Mouse (Mus musculus) induced T-regulatory cell, adult 2 months (primary cell): ENCODE data around the gene Rasd1.
A peak's percentile ranks its signal among the peaks of the same experiment; 100 is the strongest.

Experiments used
- DNase-seq: peaks from one replicate; pipeline ENCODE4 v3.0.0-alpha.2; 2012; ENCODE audit warnings: low read depth

The Rasd1 gene

GRCm38 (mm10) chr11:59964818-59965217, at the start of gene Rasd1:
Gene Rasd1 (minus strand): TSS chr11:59964944.
- peak; percentile 80 for DNase-seq

- no peak for DNase-seq
These were observed 46.8 kb upstream of the Rasd1 start for GRCm38 (mm10) chr11:60011516-60011915.

- DNase-seq = no peak
These were observed 44.7 kb upstream of the Rasd1 start for GRCm38 (mm10) chr11:60009451-60009850.

DNA sequence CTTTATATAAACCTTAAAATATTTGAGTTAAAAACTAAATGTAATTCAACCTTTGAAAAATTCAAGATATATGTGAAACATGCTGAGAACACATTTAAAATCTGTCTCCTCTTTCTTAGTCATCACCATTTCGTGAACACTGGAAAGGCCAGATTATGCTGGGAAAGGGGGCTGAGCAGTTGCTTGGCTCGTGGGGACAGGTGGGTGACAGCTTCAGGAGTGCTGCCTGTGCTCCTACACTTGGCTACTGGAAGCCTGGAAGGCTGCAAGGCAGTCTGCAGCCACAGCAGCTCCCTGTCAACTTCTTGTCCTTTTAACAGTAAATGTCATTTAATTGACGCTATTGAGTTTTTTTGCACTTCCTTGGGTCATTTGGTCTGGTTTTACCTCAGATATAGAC, 41.1 kb upstream of the Rasd1 start:
- DNase-seq = no peak

- no peak for DNase-seq
These were observed 40.0 kb upstream of the Rasd1 start for GRCm38 (mm10) chr11:60004716-60005115.

DNA sequence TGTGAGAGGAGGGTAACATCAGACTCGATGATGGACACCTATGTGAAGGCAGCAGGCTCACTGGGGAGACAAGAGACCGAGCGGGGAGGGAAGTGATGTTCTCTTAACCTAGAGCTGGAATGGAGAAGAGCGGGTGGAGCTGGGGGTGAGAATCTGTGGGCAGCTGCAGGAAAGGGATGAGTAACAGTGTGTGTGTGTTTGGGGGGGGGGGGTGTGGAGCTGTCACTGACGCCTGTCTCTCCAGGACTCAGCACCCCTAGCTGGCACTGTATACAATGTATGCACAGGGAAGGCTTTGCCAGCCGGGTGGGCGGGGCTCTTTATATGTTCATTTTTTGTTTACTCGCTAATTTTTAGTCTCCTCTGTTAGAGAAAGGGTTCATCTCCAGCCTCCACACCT, 39.1 kb upstream of the Rasd1 start:
- no peak for DNase-seq

DNA sequence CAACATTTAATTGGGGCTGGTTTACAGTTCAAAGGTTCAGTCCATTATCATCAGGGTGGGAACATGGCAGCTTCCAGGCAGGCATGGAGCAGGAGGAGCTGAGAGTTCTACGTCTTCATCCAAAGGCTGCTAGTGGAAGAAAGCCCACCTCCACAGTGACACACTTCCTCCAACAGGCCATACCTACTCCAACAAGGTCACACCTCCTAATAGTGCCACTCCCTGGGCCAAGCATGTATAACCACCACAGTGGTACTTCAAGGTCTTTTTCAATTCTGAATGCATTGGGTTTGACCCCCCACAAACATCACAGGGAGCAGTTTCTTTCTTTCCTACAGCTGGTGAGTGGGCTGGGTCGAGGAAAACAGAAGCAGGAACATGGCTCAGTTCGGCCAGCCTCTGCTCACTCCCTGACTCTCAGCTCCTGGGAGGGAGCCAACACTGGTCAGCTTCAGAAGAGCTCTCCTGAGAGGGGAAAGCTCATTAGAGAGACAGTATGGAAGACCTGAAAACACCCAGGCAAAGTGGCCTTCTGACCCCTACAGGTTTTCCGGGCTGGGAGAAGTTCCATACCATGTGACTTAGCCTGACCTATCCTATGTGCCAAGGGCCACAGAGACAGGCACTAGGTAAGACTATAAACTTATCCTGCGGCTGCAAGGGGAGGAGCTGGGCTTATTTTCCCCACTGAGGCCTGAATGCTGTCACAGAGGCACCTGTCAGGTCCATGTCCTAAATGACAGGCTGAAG, 36.7 kb upstream of the Rasd1 start:
- no peak for DNase-seq

- DNase-seq = no peak
These were observed 29.6 kb upstream of the Rasd1 start for GRCm38 (mm10) chr11:59994318-59994717.

- DNase-seq = no peak
These were observed 26.6 kb upstream of the Rasd1 start for GRCm38 (mm10) chr11:59991365-59991764.

DNA sequence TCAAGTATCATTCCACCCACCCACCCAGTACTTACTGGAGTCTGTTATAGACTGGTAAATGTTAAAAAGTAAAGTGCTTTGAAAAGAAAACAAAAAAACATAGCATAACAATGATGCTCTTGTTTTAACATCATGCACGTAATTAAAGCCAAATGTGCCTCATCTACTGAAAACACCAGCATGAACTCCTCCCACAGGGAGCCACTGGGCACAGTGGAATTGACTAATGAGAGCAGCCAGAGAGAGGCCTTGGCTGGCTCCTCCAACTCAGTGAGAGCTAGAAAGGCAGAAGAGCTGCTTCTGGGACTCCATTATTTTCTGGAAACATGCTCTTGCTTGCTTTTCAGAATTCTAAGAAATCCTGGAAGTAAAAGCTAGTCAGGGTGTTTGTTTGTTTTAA, 24.7 kb upstream of the Rasd1 start:
- DNase-seq = no peak

DNA sequence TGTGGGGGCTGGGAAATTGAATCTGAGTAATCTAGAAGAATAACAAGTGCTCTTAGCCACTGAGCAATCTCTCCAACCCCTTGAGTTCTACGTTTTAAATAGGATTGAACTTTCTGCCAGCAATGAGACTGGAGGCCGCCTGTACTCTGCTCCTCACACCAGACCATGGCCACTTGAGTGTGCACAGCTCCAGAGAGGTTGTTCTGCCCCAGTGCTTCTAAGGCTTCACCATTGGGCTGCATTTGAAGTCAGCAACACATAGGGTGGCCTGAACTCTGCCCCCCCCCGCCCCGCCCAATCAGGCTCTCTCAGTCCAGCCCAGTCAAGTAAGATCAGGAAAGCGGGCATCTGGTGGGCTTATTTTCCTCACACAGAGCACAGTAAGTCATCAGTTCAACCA, 13.1 kb upstream of the Rasd1 start:
- DNase-seq = no peak

- DNase-seq = no peak
These were observed 10.5 kb upstream of the Rasd1 start for GRCm38 (mm10) chr11:59975241-59975640.

DNA sequence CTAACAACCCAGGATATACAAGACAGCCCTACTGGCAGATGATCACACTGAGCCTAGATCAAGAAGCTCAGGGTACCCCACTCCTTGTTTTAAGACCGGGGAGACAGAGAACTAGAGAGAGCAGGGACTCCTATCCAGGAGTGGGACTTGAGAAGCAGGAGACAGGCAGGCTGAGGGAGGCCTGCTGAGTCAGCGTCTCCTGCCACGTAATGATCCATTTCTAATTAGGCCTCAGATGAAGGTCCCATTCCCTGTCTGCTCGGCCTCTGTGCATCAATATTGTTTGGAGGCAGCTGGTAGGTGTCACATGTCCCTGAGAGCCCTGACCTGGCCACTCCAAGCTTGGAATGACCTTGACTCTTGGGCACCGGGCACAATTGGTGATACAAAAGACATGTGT, 8.6 kb upstream of the Rasd1 start:
- DNase-seq = no peak

DNA sequence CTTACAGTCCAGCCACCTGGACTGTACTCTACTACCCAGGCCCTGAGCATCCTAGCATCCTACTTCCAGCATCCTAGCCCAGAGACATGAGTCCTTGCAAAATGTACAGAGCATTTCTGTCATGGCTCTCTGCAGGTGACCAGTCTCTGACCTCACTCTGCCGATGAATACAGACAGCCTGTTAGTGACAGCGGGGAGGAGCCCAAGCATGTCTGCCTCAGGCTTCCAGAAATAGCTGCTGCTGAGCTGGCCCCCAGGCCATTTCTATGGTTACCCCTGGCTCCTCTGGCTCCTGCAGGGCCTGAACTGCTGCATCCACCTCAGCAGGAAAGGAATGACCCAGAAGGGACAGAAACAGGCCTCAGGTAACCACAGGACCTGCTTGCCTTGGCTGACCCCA, 6.9 kb upstream of the Rasd1 start:
- DNase-seq = no peak

GRCm38 (mm10) chr11:59970780-59971179, 6.0 kb upstream of the Rasd1 start:
- no peak for DNase-seq

GRCm38 (mm10) chr11:59967765-59968164, 3.0 kb upstream of the Rasd1 start:
- no peak for DNase-seq

GRCm38 (mm10) chr11:59966102-59966483, 1.3 kb upstream of the Rasd1 start:
- DNase-seq = no peak

DNA sequence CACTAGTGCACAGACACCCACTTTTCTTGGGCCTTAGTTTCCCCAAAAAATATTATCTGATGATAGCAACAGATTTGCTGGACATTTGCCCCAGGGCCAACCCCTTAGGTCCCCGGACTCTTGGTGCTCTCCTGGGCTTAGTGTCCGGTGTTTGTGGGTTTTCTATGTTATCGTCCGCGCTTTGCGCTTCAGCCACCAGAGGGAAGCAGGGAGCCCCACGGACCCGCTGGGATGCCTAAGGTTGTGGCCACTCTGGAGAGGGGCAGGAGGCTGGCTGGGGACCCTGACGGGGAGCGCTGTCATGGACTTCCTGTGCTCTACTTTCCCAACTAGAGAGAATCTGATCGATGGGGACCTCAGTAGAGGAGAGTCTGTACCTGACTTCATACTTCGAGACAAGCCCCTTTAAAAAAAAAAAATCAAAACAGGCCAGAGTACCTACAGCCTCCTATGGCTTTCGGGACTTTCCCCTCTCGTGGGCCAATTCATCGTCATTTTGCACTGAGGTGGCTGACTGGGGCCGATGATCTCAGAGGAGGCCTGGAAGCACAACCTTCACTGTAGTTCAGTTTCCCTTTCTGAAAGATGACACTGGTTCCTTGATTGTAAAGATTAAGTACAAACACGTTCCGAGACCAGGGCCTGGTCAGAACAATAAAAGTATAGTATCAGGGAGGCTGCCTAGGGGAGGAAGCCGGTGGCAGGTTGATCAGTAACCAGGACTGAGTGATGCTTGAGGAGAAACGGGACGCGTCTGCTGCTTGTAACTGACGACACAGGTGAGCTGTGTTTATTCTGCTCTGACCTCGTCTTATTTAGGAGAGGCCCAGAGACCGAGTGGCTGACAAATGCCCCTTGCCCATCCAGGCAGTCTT, 720 bp upstream of the Rasd1 start:
- DNase-seq = peak; percentile 77

DNA sequence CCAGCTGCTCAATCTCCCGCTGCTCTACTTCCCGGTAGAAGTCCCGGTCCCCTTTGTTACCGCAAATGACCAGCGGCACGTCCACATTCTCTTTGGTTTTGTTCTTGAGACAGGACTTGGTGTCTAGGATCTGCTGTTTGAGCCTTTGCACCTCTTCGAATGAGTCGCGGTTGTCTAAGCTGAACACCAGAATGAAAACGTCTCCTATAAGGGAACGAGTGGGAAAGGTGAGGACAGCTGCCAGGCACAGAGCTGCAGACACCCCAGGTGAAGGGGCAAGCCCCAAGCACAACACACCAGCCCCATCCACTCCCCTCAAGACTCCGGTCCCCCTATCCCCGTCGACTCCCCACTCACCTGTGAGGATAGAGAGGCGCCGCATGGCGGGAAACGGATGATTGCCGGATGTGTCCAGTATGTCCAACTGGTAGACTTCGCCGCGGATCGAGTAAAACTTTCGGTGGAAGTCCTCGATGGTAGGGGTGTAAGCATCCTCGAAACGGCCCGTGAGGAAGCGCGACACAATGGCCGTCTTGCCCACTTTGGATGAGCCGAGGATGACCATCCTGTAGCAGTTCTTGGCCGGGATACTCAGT, 483 bp downstream of the Rasd1 start:
- peak; percentile 46 for DNase-seq

DNA sequence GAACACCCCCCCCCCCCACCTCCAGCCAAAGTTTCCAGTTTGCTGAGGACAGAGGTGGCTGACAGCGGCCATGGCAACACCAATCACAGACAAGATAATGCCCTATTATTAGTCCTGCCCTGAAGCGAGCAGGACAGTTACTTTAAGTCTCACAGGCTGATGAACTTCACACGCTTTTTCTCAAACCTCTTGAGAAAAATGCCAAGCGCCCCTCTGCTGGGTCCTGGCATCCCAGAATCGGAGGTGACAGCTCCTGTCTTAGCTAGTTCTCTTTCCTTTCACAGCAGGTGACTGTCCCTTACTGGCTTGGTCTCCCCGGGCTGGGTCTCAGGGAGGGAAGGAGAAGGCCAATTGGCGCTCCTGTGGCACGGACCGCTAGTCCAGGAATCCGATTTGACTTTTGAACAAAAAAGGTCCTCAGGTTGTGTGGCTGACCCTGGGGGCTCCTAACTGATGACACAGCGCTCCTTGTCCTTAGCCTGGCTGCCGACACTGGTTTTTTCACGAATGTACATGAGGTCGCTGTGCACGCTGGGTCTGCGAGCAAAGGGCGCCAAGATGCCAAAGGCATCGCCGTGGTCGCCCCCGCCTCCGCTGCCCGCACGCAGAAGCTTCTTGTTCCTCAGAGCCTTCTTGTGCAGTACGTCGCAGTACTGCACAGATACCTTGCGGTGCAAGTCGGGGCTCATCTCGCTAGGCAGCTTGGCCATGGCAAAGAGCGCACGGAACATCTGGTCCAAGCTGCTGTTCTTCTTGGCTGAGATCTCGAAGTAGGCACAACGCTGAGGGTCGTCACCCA, 1.2 kb downstream of the Rasd1 start:
- peak; percentile 12 for DNase-seq

DNA sequence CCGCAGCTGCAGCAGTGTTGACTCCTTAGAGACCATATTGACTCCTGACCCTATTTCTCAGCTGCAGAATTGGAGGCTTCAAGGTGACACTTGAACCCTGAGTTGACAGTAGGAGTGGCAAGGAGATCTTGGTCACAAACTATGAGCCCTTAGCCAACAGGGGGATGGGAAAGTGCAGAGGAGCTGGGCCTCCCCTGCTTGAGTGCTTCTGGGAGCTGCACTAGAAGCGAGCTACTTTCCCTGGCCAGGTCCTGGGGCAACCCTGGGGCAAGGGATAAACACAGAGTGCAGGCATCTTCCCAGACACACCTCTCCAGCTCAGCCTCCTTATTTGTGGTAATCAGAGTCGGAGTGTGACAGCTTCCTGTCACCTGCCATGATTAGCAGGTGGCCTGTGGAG, 2.2 kb downstream of the Rasd1 start:
- DNase-seq = no peak

DNA sequence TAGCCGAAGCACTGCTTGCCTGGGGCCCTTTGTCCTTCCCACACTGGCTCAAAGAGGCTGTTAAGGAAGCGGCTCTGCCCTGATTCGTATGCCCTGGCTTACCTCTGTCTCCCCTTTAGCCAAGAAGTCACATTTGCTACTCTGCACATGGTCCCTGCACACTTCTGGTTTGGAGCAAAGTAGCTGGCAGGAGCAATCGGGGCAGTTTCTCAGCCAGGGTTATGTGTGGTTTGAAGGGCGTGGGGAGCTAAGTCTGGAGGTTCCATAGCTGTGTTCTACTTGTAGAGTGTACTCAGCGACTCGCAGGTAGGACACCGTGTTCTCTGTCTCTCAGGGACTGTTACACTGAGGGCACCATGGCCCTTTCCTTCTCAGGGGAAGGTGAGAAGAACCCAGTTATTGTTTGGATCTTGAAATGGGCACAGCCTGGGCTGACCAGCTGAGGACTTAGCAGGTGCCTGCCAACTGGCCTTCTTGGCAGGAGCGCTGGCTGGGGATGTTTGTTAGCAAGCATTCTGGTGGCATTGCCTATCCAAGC, 3.3 kb downstream of the Rasd1 start:
- no peak for DNase-seq
